Mouse (Mus musculus) testis, adult 2 months (tissue): ENCODE measurements around the gene Nck2. TPM values are rescaled to one million over a fixed set of nuclear protein-coding genes. Genes with fewer than 3 reads are reported as not detected.

ENCODE experiments used
- H3K27ac ChIP-seq: fragments of 200-500 bp; 2 replicates; pipeline ENCODE4 v1.5.1; 2012; ENCODE audit warnings: low read depth, low read length; ENCODE audit not compliant: control insufficient read depth, insufficient read depth
- H3K27me3 ChIP-seq: fragments of 200-500 bp; 2 replicates; pipeline ENCODE4 v1.6.1; 2012; ENCODE audit warnings: mild to moderate bottlenecking, low read length, moderate library complexity; ENCODE audit not compliant: control insufficient read depth, insufficient read depth
- H3K36me3 ChIP-seq: fragments of 200-500 bp; 2 replicates; pipeline ENCODE4 v1.6.1; 2012; ENCODE audit warnings: mild to moderate bottlenecking, low read length; ENCODE audit not compliant: control insufficient read depth, insufficient read depth
- H3K4me1 ChIP-seq: fragments of 200-500 bp; 2 replicates; pipeline ENCODE4 v1.6.1; 2012; ENCODE audit warnings: low read length; ENCODE audit not compliant: control insufficient read depth, insufficient read depth
- H3K4me3 ChIP-seq: fragments of 200-500 bp; 2 replicates; pipeline ENCODE4 v1.5.1; 2012; ENCODE audit warnings: low read depth, mild to moderate bottlenecking, low read length, moderate library complexity, mixed read lengths; ENCODE audit not compliant: control insufficient read depth
- CTCF ChIP-seq: fragments of 200-500 bp; IDR thresholded peaks from 2 replicates; pipeline ENCODE4 v1.5.1; 2012; ENCODE audit warnings: low read depth, mild to moderate bottlenecking, inconsistent platforms, low read length, moderate library complexity; ENCODE audit not compliant: control insufficient read depth, insufficient read depth, insufficient replicate concordance
- POLR2A ChIP-seq: fragments of 200-500 bp; IDR thresholded peaks from 2 replicates; pipeline ENCODE4 v1.6.1; 2012; ENCODE audit warnings: low read depth, mild to moderate bottlenecking, inconsistent platforms, low read length, moderate library complexity; ENCODE audit not compliant: control insufficient read depth
- polyA plus RNA-seq: library from polyadenylated mRNA; depleted of rRNA; stranded (reverse); fragments of >200 nt; gene quantifications from 2 replicates; pipeline ENCODE4 v1.2.3, GENCODE M21; 2012

The Nck2 gene
- polyA plus RNA-seq, 1 experiment = 30.7 TPM

- TF ChIP-seq POLR2A (no peak), CTCF (no peak)
- no peaks in the 10 kb centered on the region for H3K4me1 ChIP-seq
Observed at GRCm38 (mm10) chr1:43453683-43454082, 9.3 kb downstream of the Nck2 start.

GRCm38 (mm10) chr1:43454741-43455140, 10.4 kb downstream of the Nck2 start:
- Histone ChIP-seq H3K36me3 (no peaks in the 10 kb centered on the region), H3K27ac (no peak overlapping the region), H3K4me3 (no peak overlapping the region), H3K27me3 (no peaks in the 10 kb centered on the region), H3K4me1 (no peaks in the 10 kb centered on the region)
- TF ChIP-seq POLR2A (no peak), CTCF (no peak)

More at GRCm38 (mm10) chr1:43453683-43454082, 9.3 kb downstream of the Nck2 start:
- no peak overlapping the region for H3K27ac ChIP-seq
- H3K36me3 ChIP-seq = no peaks in the 10 kb centered on the region
- H3K27me3 ChIP-seq = no peaks in the 10 kb centered on the region
- no peak overlapping the region for H3K4me3 ChIP-seq

GRCm38 (mm10) chr1:43455196-43455595, 10.8 kb downstream of the Nck2 start:
- TF ChIP-seq CTCF (no peak), POLR2A (no peak)
- Histone ChIP-seq H3K4me1 (no peaks in the 10 kb centered on the region; the same call in 1 of the 2 replicates), H3K27me3 (no peaks in the 10 kb centered on the region), H3K36me3 (no peaks in the 10 kb centered on the region), H3K27ac (no peak overlapping the region), H3K4me3 (no peak overlapping the region)

- Histone ChIP-seq H3K36me3 (no peaks in the 10 kb centered on the region), H3K27ac (no peak overlapping the region), H3K4me1 (no peaks in the 10 kb centered on the region; the same call in 1 of the 2 replicates), H3K4me3 (no peak overlapping the region), H3K27me3 (no peaks in the 10 kb centered on the region)
- TF ChIP-seq CTCF (no peak), POLR2A (no peak)
Observed at GRCm38 (mm10) chr1:43457012-43457766, 12.8 kb downstream of the Nck2 start.

- H3K4me3 ChIP-seq = no peak overlapping the region
- H3K4me1 ChIP-seq = no peaks in the 10 kb centered on the region; the same call in 1 of the 2 replicates
- TF ChIP-seq CTCF (no peak), POLR2A (no peak)
- no peaks in the 10 kb centered on the region for H3K27me3 ChIP-seq
- no peak overlapping the region for H3K27ac ChIP-seq
- no peaks in the 10 kb centered on the region for H3K36me3 ChIP-seq
Observed at GRCm38 (mm10) chr1:43460468-43460867, 16.1 kb downstream of the Nck2 start.

GRCm38 (mm10) chr1:43462666-43463065, 18.3 kb downstream of the Nck2 start:
- H3K36me3 ChIP-seq = no peaks in the 10 kb centered on the region
- no peak overlapping the region for H3K27ac ChIP-seq
- H3K4me3 ChIP-seq = no peak overlapping the region
- no peaks in the 10 kb centered on the region for H3K27me3 ChIP-seq
- TF ChIP-seq POLR2A (no peak), CTCF (no peak)
- H3K4me1 ChIP-seq = no peaks in the 10 kb centered on the region; the same call in 1 of the 2 replicates

GRCm38 (mm10) chr1:43463941-43464682, 19.7 kb downstream of the Nck2 start:
- Histone ChIP-seq H3K27ac (no peak overlapping the region), H3K4me3 (no peak overlapping the region), H3K4me1 (no peaks in the 10 kb centered on the region; the same call in 1 of the 2 replicates), H3K36me3 (no peaks in the 10 kb centered on the region), H3K27me3 (no peaks in the 10 kb centered on the region)
- TF ChIP-seq POLR2A (no peak), CTCF (no peak)
